Mouse (Mus musculus): ENCODE data around the gene Col2a1.

DNA sequence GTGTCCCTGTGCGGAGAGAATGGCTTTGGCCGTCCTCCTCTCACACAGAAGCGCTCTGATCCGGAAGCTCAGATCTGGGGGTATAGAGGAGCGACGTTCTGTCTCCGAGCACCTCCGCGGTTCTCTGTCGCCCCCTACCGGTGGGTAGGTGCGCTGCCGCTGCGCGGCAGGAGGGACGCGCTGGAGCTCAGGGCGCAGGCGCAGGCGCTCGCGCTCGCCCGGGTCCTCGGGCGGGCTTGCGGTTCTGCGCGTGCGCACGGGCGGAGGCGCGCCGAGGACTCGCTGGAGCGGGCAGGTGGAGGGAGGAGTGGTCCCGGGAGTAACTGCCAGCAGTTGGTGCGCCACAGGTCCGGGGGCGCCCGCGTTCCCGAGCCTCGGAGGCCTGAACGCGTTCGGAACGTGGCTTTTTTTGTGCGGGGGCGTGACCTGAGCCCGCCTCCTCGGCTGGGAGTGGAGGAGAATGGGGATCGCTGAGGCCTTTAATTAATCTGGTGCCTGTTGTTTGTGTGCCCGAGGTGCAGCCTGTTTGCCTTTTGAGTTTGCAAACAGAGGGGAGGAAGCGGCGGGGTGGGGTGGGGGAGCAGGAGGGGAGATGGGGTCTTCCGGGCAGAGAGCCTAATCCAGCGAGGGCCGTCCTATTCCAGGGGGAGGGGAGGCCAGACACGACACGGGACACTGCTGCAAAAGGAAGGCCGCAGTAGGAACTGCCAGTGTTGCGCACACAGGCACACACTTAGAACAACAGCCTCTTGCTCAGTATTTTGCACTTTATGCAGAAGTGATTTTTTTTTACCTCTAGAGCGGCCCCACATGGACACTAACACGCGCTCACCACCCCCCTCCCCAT is 40.3 kb downstream of the Col2a1 start, which contains the start of gene Tmem106c:
- TF ChIP-seq CTCF (IDR thresholded peaks at IDR 0.05; ENCODE audit: borderline replicate concordance, insufficient read depth, low read depth, low read length): peak; percentile 92
- peak; percentile 80 for TF ChIP-seq POLR2A (IDR thresholded peaks at IDR 0.05; ENCODE audit: borderline replicate concordance, insufficient read depth, low read length)

All from cerebellum, adult 2 months (tissue).